Mouse (Mus musculus): Measurements from ENCODE around the gene Kcnip4. TPM values are rescaled to one million over a fixed set of nuclear protein-coding genes. Genes with fewer than 3 reads are reported as not detected.

Gene Kcnip4
- total RNA-seq, 4 experiments from 2014 or later, result 48.4 to 61.3 (median 57.4) TPM

DNA sequence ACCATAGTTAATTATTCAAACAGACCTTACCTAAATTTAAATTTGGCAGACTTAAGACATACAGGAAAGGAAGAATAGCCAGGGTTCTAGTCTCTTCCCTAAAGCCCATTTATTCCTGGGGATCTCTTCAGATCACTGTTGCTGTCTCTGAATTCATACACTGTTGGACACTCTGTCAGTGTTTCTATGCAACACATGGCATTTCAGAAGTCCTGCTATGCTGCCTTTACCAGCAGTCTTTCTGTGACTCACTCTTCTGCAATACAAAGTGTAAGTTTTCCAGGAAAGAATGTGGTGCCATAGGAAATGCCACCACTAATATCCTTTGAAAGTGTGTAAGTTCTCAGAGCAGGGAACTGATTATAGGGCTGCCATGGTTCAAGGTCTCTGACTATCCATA is 936.7 kb downstream of the Kcnip4 start:
- DNase-seq (ENCODE audit: low spot score in 2 of 2), result no peak

DNA sequence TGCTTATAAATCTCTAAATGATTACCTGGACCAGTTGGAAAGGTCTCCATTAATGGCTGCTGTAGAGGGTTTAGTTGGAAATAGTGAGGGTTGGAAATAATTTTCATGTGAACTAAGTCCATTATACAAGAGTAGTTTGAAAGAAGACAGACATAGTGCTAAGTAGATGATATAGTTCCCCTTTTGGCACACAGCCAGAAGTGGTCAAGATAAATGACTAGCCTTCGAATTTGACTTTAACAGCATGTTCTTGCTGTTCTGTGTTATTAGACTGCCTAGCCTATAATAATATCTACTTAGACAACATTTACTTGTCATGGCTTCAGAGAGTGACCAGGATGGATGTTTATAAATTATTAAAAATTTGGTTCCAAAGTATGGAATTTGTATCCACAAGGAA is 941.3 kb downstream of the Kcnip4 start:
- DNase-seq (ENCODE audit: low spot score in 2 of 2), result no peak

DNA sequence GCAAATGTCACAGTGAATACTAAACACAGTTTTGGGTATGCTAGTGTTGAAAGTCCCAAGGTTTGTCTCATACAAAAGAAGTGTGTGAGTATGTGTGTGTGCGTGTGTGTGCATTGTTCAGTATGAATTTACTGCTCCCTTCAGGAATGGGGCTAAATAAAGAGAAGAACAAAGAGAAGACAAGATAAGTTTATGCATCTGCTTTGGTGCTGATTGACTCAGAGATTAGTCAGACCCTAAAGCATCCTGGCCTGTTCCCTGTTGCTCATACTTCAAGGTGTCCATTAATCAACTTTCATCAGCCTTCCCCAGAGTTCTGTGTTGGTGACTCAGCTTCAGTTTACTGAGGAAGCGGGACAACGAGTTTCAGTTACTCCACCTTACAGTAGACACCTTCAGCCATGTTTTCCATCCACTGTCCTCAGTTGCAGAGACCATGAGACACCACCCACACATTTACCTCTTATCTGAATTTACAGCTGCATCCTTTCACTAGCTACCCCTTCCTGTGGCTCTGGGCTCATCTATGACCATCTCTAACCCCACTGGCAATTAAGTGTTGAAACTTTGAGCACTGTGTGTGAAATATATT is 960.6 kb downstream of the Kcnip4 start:
- DNase-seq (ENCODE audit: low spot score in 2 of 2), result no peak

DNA sequence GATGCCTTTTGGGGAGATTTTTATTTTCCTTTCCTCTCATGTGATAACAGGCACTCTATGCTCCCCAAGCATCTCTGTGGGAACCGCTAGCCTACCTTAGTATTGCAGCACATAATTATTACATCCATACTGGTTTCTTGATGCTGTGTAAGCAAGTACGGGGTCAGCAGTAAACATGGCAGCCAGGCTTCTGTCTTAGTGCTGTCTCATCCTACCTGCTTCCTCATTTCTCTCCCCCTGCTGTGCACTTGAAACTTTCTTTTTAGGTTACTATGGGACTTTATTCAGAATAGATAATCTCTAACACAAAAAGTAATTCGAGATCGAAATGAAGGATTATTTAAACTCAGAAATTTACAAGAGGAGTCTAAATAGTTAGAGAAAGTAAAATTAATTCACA is 973.0 kb downstream of the Kcnip4 start:
- DNase-seq (ENCODE audit: low spot score in 2 of 2), result no peak

DNA sequence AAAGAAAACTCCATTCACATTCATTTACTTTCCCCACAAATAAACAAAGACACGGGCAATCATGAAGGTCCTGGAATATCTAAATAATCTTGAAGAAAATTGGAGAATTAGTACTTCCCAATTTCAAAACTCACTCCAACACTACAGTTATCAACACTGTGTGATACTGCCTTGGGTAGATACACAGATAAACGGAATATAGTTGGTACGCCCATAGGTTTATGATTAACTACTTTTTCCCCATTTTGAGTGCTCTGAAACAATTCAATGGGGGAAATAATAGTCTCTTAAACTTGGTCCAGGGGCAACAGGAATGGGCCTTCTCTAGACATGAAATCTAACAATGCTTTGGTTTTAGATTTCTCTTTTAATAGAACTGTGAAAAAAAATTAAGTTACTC is 978.9 kb downstream of the Kcnip4 start:
- DNase-seq (ENCODE audit: low spot score in 2 of 2), result no peak

DNA sequence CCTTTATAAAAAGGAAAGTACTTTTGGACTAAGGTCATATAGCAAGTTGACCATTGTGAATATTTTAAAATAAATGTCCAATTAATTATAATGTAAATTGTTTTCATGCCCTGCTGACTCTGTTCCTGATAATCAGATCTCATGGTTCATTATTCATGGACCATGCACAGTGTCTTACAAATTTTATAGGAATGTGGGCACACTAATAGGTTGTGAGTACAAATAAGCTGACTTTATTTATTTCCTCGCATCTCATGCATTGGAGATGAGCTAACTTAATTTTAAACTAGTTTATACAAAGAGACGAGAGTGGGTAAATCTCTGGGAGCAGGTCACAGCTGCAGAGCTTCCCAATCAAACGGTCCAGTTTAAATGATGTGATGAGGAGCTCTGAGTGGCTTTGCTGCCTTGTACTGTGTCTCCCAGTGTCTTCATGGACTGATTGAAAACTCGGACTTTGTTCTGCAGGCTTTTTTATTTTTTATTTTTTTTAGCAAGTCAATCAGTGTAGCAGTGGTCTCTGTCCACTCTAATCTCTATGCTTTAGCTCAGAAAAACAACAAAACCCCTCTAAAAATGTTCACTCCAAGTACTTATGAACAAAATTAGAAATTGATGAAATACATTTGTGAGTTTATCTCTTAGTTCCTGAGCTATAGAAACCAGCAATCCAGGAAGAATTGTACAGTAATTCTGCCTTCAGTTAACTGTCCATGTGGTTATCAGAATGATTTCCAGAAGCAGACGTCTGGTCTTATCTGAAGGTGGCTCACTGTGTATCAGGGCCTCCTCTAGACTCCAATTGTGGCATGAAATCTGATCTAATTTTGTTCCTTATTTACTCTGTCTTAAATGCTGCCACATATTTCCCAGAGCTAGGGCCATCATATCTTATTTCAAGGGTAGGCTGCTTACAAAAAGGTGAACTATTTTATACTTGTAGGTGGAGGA is 979.6 kb downstream of the Kcnip4 start:
- no peak for DNase-seq (ENCODE audit: low spot score in 2 of 2)

DNA sequence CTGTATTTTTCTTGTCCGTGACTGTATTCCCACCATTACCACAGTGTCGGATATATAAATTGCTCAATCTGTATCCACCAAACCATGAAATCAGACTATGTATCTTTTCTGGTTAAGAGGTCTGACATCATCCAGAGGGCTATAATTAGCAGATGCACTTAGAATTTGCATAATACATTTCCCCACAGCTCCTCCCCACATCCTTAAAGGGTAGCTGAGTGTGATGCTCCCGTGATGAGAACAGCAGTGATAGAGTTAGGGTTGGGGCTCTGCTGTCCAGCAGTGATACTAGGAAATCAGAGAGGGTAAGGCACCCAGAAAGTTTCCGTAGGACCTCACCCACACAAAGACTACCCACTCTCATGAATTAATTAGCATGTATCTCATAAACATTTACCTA is 1006.7 kb downstream of the Kcnip4 start:
- no peak for DNase-seq (ENCODE audit: low spot score in 2 of 2)

DNA sequence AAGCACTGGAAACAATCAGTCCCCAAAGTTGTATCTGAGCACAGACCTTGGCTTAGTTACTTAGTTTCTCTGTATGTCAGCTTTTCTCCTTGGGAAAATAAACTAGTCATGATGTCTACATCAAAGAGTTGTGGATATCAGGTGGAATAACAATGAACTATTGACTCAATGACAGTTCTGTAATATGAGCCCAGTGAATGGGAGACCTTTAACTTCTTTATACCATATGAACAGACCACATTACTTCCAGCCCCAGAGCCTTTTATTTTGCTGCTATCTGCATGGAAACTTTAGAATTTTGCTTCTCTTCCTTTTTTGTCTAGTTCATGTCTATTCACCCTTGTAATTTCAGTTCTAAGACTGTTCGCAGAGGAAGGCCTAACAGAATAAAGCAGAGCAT is 1011.4 kb downstream of the Kcnip4 start:
- no peak for DNase-seq (ENCODE audit: low spot score in 2 of 2)

DNA sequence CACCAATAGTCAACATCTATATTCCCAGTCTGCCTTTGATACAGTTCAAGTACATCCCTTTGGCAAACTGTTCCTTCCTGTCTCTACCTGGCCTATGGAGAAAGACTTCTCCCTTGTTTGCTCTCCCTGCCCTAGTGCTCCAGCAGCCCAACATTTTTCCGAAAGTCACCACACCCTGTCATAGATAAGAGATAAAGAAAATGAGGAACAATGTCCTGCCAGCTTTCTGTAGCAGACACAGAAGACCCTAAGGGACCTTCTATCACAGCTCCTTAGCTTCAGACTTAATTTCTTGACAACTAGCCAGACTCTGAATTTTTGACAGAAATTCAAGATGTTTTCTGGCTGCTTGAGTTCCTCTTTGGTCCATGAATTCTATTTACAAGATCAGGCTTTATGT is 1013.4 kb downstream of the Kcnip4 start:
- DNase-seq (ENCODE audit: low spot score in 2 of 2), result no peak

DNA sequence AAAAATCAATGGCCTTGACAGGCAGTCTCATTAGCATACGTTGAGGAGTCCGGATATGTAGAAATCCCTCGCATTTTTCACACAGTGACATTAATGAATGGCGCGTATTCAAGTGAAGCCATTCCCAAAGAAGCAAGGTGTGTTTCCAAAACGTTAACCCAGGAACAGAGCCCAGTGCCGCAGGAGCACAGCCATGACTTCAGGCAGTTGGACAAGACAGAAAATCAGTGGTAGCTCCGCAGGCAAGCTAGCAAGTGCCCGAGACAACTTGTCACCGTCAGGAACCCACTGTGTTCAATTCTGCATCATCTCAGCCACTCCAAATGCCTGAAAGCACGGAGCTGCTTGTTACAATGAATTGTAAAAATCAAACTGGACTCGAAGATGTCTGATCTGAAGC is 1014.5 kb downstream of the Kcnip4 start:
- no peak for DNase-seq (ENCODE audit: low spot score in 2 of 2)

DNA sequence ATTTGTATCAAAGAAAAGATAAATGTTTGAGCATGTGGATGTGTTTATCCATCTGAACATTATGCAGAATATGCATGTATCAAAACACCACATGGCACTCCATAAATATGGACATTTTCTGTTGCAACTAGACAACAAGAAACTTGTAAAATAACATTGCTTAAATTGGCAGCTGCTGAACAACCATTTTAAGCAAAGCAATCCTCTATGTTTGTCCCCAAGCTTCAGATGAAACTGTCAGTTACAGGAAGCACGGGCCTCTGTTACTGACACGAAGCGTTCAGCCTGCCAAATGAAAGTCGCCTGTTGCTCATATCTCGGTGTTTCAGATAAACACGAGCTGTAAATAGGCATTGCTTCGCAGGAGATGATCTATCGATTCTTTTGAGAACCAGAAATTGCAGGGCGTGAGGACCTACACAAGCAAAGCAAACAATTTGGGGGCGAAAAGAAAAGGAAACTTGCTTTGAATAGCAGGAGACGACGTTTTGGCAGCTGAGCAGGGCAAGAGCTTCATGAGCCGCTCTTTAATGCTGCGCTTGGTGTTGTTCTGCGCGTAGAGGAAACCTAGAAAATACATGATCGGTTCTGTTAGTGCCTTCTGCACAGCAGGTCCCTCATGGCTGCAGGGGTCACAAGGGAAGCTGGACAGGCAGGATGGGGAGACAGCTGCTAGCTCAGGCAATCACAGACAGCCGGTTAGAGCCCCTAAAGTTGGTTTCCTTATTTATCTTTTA is 1015.3 kb downstream of the Kcnip4 start:
- DNase-seq (ENCODE audit: low spot score in 2 of 2), result peak in 1 of 2 experiments; percentile 24

DNA sequence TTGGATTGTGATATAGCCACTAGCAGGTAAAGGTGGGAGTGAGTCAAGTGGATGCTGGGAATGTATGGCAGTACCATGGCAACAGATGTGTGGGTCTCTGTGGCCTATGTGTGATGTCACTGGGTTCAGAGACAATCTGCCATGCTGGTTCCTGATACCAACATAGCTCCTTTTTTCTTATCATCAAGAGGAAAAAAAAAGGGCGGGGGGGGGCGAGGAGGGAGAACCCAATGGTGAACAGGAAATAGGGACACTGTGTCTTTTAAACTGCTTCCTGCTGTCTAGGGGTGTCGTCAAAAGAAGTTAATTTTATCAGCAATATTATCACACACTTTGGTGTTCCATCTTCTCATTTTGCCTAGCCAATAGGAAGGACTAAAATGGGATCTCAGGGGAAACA is 1021.6 kb downstream of the Kcnip4 start:
- DNase-seq (ENCODE audit: low spot score in 2 of 2), result no peak

DNA sequence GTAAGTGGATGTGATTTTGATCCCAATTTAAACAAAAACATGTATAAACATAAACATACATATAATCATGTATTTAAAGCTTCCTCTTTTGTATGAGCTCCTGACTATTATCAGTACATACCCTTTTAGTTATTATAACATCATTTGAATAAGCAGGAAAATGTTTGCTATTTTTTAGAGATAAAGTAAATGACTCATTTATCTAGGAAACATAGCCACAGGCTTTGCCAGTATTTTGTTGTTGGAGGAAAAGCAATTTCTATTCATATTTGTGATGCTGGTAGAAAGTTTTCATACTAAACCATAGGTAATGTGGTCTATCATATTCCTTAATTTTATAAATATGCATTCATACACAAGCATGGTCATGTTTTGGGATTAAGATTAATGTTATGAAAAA is 1022.3 kb downstream of the Kcnip4 start:
- DNase-seq (ENCODE audit: low spot score in 2 of 2), result no peak

DNA sequence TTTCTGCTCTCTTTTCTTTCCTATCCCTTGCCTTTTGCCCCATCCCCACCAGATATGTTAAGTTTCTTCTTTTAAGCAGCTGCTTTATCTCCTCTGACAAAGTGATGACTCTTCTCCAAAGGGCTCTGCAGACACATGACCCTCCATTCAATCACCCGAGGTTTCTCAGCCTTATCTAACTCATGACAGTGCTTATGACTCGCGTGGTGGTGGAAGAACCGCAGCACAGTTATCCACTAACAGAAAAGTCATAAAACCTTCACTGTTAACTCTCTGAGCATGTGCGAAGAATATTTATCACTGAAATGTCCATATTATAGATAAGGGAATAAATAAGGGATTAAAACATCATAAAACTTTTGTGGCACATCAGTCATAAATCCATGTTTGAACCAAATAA is 1024.5 kb downstream of the Kcnip4 start:
- no peak for DNase-seq (ENCODE audit: low spot score in 2 of 2)

DNA sequence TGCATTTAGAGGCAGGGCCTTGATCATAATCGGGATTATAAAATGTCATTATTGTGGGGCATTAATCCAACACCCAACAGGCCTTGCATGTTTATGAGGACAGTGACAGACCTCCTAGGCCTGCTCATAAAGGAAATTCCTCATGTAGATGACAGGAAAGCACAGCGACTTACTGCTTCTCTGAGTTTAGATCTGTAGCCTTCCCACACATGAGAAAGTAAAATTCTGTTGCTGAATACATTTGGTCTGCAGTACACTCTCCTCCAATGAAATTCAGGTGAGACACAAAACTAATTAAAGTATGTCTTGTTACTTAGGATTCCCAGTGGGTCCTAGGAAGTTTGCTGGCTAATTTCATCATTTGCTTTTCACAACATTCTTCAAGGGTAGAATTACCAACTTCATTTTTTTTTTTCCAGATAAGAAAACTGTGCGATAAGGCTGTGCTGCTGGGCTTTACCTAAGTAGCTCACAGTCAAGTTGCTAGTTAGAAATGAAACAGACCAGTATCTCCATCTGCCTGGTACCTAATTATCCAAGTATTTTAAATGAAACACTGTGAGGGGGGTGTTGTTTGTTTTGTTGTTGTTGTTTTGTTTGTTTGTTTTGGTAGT is 1033.7 kb downstream of the Kcnip4 start:
- DNase-seq (ENCODE audit: low spot score in 2 of 2), result no peak

DNA sequence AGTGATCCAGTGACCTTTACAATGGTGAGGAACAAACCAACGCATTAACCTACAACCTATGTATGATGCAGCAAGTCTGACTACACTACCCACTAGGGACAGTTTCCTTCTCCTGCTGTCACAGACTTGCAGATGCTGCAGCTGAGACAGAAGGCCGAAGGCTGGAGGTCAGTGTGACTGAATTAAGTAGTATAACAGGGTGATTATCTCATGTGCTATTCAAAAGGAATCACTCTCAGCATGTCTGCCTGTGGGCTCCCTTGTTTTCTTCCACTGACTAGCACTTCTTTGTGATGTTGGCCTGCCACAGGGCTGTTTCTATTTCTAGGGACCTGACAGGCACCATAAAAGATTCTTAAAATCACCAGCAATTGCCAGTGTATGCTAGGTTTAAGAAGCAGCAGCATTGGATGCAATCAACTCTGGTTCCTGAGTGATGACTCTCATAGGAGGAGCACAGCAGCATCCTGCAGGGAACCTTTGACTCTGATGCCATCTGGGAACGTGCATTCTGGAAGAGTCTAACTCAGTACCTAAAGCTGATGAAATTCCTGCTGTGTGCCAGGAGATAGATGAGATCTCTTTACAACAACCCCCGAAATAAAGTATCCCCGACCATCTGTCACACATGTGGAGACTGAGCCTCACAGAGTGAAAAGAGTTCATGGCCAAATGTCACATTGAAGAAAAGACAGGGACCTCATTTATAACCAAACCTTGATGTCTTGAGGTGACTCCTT is 1035.0 kb downstream of the Kcnip4 start:
- no peak for DNase-seq (ENCODE audit: low spot score in 2 of 2)

DNA sequence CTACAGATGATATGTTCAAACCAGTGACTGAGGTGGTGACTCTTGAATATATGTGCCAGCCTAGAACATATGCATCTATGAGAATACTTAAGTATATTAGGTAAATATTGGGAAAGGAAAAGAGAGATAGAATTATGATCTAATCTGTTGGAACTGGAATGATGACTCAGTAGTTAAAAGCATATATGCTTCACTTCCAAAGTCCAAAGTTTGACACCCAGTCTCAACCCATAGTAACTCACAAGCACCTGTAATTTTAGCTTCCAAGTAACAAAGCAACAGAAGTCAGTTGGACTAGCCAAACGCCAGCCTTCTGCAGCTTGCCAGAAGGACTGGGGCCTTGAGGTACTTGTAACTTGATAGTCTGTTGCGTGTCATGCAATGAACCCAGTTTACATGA is 1041.6 kb downstream of the Kcnip4 start:
- no peak for DNase-seq (ENCODE audit: low spot score in 2 of 2)

DNA sequence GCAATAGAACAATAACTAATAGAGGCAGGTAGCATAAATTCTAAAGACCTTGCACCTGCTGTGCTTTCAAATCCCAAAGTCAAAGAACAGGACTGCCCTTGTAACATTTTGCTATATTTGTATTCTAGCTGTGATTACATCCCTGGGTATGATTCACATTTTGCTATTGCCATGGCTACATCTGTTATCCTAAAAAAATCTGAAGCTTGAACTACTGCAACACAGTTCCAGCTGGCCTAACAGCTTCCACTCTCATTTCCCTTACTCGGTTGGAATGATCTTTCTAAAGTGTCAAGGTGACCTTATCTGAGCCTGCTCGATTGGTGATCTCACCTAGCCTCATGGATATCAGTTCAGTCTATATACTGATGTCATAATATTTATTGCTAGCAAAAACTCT is 1064.5 kb downstream of the Kcnip4 start:
- peak in 1 of 2 experiments; percentile 15 for DNase-seq (ENCODE audit: low spot score in 2 of 2)

DNA sequence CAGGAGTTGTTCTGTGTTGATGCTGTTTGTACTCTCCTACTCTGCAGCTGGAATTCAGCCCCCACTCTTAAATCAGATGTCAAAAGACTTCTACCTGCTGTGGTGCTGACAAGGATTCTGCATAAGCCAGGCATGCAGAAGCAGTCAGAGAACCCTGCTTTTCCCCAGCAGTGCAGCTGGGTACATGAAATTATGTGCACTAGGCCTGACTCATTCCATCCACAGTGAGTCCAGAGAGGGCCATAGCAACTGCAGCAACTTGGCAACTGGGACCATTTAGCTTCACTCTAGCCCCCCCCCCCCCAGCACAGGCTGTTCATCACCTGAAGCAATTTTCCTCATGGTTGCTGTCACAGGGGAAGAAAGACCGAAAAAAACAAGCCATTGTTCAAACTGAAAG is 1075.8 kb downstream of the Kcnip4 start:
- DNase-seq (ENCODE audit: low spot score in 2 of 2), result no peak

DNA sequence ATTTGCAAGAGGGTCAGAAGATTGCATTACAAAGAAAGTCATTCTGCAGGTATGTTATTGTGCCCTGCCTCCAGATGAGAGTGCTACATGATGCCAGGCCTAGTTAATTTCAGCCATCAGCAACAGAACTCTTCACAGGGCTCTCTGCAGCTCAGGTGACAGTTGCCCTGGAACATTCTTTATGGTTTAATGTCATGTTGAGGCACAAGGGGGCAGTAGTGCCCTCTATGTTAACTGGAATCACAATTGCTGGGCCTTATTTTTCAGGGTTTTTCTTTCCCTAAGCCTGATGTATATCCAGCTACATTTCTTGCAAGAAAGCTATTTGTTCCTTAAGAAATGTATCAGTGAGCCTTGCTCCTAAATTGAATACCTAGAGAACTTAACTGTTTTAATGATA is 1094.2 kb downstream of the Kcnip4 start:
- DNase-seq (ENCODE audit: low spot score in 2 of 2), result peak in 1 of 2 experiments; percentile 42

DNA sequence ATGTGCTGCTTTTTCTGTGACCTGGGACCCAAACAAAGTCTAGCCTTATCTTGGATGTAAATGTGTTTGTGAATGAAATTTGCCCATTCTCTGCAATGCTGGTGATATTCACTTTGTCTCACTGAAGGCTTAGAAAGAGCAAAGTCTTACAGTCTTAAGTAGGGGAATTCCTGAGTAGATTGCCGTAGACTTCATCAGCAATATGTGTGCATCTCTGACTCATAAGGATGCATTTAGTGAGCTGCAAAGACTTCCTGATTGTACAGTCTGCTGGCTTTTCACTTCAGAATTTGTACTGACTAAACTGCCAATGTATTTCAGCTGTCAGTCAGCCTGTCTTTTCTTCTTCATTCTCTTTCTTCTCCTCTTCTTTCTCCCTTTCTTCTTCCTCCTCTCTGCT is 1102.8 kb downstream of the Kcnip4 start:
- DNase-seq (ENCODE audit: low spot score in 2 of 2), result no peak
